ENCODE assay signal across 13 mouse cellular contexts in genomic region chr11:103399050-103399449, GRCm38 (mm10). TPM values are rescaled to one million over a fixed set of nuclear protein-coding genes. Genes with fewer than 3 reads are reported as not detected.
A peak's percentile ranks its signal among the peaks of the same experiment; 100 is the strongest.
DNase-seq lines count a peak whose midpoint lies in the region; ATAC-seq lines count a peak whose summit lies in the region.
"Had no signal": no experiment of that assay in that cellular context is flagged by ENCODE, and none has a peak within 500 bp of the region (broad histone marks: within the 10 kb centered on the region; RNA-seq: fewer than 3 reads in every experiment).

No protein-coding gene starts in this region.

- no peaks in the 10 kb centered on the region for H3K9me3 ChIP-seq in kidney, embryonic 15.5 days (replicated peaks)
- no peaks in the 10 kb centered on the region for H3K9me3 ChIP-seq in midbrain, embryonic 11.5 days (ENCODE audit: control insufficient read depth, low read length)
- H3K9me3 ChIP-seq: forebrain, embryonic 12.5 days; heart, embryonic 13.5 days; midbrain, embryonic 10.5 days had no signal

- no peak overlapping the region for H3K9ac ChIP-seq in kidney, embryonic 15.5 days
- H3K9ac ChIP-seq in midbrain, embryonic 11.5 days (ENCODE audit: low read length) = no peak overlapping the region
- H3K9ac ChIP-seq: forebrain, embryonic 12.5 days; heart, embryonic 13.5 days had no signal

- WGBS in kidney, embryonic 15.5 days = 84% methylated on average over 3 of the region's 3 CpGs
- WGBS in midbrain, embryonic 11.5 days = 87% methylated on average over 3 of the region's 3 CpGs

- no peak overlapping the region for H3K4me2 ChIP-seq in kidney, embryonic 15.5 days
- H3K4me2 ChIP-seq in midbrain, embryonic 11.5 days = no peak overlapping the region
- H3K4me2 ChIP-seq: forebrain, embryonic 12.5 days; heart, embryonic 13.5 days had no signal

- H3K4me1 ChIP-seq in kidney, embryonic 15.5 days = no peaks in the 10 kb centered on the region
- no peaks in the 10 kb centered on the region for H3K4me1 ChIP-seq in midbrain, embryonic 11.5 days (ENCODE audit: control insufficient read depth, insufficient read depth, low read length)
- H3K4me1 ChIP-seq: forebrain, embryonic 12.5 days; heart, embryonic 13.5 days; midbrain, embryonic 10.5 days had no signal

- no peak overlapping the region for H3K4me3 ChIP-seq in kidney, embryonic 15.5 days (replicated peaks)
- no peak overlapping the region for H3K4me3 ChIP-seq in midbrain, embryonic 11.5 days (ENCODE audit: low read depth, low read length)
- H3K4me3 ChIP-seq: forebrain, embryonic 12.5 days; heart, embryonic 13.5 days; midbrain, embryonic 10.5 days had no signal

- H3K36me3 ChIP-seq in kidney, embryonic 15.5 days = peaks cover 48% of the 10 kb centered on the region
- H3K36me3 ChIP-seq in midbrain, embryonic 11.5 days (ENCODE audit: control insufficient read depth, insufficient read depth, low read length) = peaks cover 9% of the 10 kb centered on the region

- ATAC-seq in kidney, embryonic 15.5 days (replicated peaks; ENCODE audit: low FRiP score) = no peak
- no peak for ATAC-seq in midbrain, embryonic 11.5 days (ENCODE audit: low FRiP score)

- no peaks in the 10 kb centered on the region for H3K27me3 ChIP-seq in kidney, embryonic 15.5 days
- no peaks in the 10 kb centered on the region for H3K27me3 ChIP-seq in midbrain, embryonic 11.5 days (ENCODE audit: control insufficient read depth, insufficient read depth, low read length)
- H3K27me3 ChIP-seq: forebrain, embryonic 12.5 days; heart, embryonic 13.5 days had no signal

- peak; percentile 26 for DNase-seq in adrenal gland, adult 2 months
- no peak for DNase-seq in adrenal gland, postnatal 25 days
- peak; percentile 42 for DNase-seq in kidney, postnatal 10 days
- peak; percentile 49 for DNase-seq in NIH3T3 (ENCODE audit: low read depth)
- DNase-seq in naive thymus-derived CD4-positive, alpha-beta T cell, adult 2 months (ENCODE audit: low read depth) = peak; percentile 45
- no peak for DNase-seq in right cerebral cortex, postnatal 4 days
- no peak for DNase-seq in midbrain, embryonic 11.5 days (ENCODE audit: low spot score, missing footprints)
- DNase-seq: embryo, embryonic 11 days; spleen, adult 18-20 months had no signal

- no peak overlapping the region for H3K27ac ChIP-seq in kidney, embryonic 15.5 days
- H3K27ac ChIP-seq in midbrain, embryonic 11.5 days (ENCODE audit: low read depth, low read length) = no peak overlapping the region
- H3K27ac ChIP-seq: forebrain, embryonic 12.5 days; heart, embryonic 13.5 days; midbrain, embryonic 10.5 days had no signal

RNA-seq across cellular contexts. Expression of gene Plekhm1, which starts 13.4 kb away (rescaled TPM):
- 10 to 100 TPM; 19.7 to 21.2 TPM for total RNA-seq in adrenal gland, adult 2 months (2021)
- 18.6 and 18.8 TPM in 2 replicates for polyA plus RNA-seq in adrenal gland, adult 2 months (2012; rRNA removed)
- 22.9 and 25.0 TPM in 2 replicates for total RNA-seq in adrenal gland, postnatal 25 days (2021)
- polyA plus RNA-seq in kidney, embryonic 15.5 days (2015; fragmentation: Nextera tagmentation; extraction: Ambion mirVana) = 7.4 and 8.2 TPM in 2 replicates
- 6.4 and 7.6 TPM in 2 replicates for polyA plus RNA-seq in midbrain, embryonic 11.5 days (2014; fragmentation: Nextera tagmentation; extraction: Ambion mirVana)

RNA-seq across cellular contexts. Expression of gene Arhgap27, which starts 35.6 kb away (rescaled TPM):
- 10 to 100 TPM; 10.3 to 12.2 TPM for total RNA-seq in adrenal gland, adult 2 months (2021)
- 34.7 and 42.5 TPM in 2 replicates for polyA plus RNA-seq in adrenal gland, adult 2 months (2012; rRNA removed)
- 12.8 and 15.2 TPM in 2 replicates for total RNA-seq in adrenal gland, postnatal 25 days (2021)
- 15.8 and 17.2 TPM in 2 replicates for polyA plus RNA-seq in kidney, embryonic 15.5 days (2015; fragmentation: Nextera tagmentation; extraction: Ambion mirVana)
- polyA plus RNA-seq in midbrain, embryonic 11.5 days (2014; fragmentation: Nextera tagmentation; extraction: Ambion mirVana) = 2.4 and 2.8 TPM in 2 replicates

Comparison
In these comparisons a context has a peak if more than half of its experiments do, and no peak if none do; other contexts are left out.
1. DNase-seq: peak in adrenal gland, adult 2 months (single experiment), kidney, postnatal 10 days (single experiment), NIH3T3 (single experiment) and naive thymus-derived CD4-positive, alpha-beta T cell, adult 2 months (single experiment); none in adrenal gland, postnatal 25 days (single experiment), right cerebral cortex, postnatal 4 days (single experiment) and midbrain, embryonic 11.5 days (single experiment).